Mouse (Mus musculus) layer of hippocampus, adult 9-10 months (tissue): ENCODE results near the gene Tasp1.
A peak's percentile ranks its signal among the peaks of the same experiment; 100 is the strongest.
"Not testable (repeated sequence)": the region's sequence is repeated elsewhere in the genome, so short reads cannot be mapped to it uniquely, and the experiment has no call there.

ENCODE experiments used
- DNase-seq: peaks from one replicate; pipeline ENCODE4 v3.0.0; 2022; ENCODE audit warnings: low spot score

Tasp1 gene

DNA sequence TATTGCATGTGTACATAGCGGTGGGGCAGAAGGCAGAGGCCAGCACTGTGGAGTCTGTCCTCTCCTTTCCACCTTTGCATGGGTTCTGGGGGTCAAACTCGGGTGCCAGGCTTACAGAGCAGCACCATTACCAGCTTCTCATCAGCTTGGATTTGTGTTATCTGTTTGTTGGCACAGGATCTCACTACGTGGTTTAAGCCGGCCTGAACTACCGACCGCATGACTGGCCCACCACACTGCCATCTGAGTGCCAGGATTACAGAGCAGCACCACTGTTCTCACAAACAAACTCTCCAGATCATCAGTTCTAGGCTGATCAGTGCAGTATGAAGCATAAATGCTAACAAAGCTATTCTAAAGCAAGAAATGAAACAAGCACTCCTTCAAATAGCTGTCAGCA is 8.5 kb downstream of the Tasp1 start:
- no peak for DNase-seq

DNA sequence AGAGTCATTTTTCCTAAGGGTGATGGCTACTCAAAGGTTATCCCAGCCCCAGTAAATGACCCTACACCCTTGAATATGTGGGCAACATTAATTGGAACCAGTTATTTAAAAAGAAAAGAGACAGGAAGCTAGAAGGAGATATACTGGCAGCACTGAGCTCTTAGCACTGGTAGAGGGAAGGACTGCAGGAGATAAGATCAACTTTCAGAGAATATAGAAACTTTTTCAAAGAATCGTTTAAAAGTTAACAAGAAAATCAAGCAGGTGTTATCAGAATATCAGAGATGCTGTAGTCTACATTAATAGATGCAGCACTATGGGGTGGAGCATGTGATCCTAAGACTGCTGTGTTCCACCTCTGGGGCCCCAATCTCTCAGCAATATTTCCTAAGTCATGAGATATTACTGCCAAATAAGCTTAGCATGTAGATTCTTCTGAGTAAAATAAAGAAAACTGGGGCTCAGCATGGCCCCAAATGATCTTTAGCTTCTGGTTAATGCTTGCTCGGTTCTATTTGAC is 14.9 kb downstream of the Tasp1 start:
- no peak for DNase-seq

DNA sequence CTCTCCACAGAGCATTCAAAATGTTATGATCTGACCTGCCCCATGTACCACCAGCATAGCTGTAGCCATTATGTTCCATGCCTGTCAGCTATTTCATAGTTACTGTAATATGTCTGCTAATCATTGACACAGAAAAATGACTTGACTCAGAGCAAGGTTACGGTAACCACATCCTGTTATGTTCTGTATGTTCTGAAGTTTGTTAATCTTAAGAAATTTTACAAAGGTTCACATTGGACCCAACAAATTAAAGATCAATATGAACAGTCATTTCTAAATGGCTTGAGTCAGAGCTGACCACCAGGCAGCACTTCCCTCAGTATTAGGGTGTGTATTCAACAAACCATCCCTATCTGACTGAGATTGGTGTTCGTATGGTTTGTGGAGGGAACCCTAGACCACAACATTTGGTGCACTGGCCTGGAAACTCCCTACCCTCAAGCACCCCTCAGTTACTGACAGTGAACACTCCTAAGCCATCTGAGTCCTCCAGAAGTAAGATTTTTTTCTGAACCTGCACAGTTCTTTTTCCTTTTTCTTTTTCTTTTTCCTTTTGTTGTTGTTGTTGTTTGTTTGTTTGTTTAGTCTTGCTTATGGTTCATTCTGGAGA is 24.0 kb downstream of the Tasp1 start:
- DNase-seq: no peak

DNA sequence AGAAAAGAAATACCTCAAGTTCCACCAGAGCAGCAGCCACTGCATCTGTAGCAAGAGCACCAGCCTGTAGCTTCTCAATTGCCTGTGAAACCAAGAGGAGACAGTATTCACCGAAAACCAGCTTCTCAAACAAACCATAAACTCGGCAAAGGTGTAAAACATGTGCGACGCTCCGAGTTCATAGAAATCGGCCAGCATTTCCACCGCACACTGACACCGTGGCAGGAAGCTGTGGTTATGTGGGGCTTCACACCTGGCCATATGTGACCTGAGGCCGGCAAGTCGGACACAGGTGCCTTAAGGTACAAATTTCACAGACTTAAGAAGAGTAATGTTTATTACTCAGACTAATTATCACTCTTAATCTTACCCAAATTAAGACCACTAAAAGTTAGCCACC is 24.5 kb downstream of the Tasp1 start:
- DNase-seq: no peak

DNA sequence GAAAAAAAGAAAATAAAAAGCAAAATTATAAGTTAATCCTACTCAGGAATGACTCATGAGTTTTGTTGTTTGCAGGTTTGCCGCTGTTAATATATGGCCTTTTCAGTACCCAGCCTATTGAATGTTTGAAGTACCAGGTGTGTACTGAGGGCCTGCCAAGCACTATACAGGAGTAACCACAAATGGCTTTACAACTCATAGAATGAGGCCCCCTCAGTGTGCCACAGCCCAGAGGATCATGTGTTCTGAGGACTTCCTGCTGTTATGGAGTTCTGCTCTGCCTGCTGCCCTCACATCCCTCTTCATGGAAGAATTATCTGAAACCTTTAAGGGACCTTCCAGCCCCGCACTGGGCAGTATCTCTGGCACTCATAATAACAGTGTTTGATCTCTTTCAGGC is 29.1 kb downstream of the Tasp1 start:
- no peak for DNase-seq

DNA sequence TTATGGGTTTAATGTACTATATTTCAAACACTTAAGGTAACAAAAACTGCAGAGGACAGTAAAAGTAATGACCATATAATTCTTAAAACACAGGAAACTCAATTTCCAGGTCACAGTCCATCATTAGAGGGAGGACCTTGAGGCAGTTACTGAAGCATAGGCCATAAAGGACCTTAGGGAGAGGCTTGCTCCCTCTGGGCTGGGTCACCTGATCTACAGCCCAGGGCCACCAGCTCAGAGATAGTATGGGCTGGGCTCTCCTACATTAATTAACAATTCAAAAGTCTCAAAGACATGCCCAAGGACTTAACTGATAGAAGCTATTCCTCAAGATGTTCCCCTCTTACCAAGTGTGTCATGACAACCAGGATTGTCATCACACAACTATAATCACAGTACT is 29.8 kb downstream of the Tasp1 start:
- DNase-seq: no peak

DNA sequence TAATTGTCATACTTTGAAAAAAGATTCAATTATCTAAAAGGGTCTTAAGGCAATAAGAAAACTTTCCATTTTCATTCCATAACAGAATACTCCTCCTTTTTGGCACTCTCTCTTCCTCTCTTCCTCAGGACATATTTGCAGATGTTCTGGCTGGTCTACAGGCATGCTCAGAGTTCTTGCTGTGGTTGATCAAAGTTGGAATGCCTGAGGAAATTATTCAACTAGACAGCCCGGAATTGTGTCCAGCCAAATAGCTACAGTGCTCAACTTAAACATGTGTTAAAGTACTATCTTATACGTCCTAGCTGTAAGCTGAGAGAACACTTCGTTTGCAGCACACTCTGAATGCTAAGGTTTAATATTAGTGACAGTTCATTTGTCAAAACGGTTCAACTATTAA is 41.7 kb downstream of the Tasp1 start:
- no peak for DNase-seq

DNA sequence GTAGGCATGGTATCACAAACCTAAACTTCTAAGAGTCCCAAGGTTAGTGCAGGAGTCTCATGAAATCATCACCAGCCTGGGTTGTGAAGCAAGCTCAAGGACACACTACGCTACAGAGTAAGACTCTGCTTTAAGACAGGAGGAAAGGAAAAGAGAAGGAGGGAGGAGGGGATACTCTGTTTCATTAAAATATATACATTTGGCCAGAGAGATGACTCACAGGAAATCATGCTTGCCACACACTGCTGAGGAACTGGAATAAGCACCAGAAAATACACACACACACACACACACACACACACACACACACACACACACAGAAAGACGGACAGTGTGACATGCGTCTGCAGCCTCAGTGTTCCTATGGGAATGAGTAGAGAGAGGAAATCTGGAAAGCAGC is 59.2 kb downstream of the Tasp1 start:
- DNase-seq: no peak

DNA sequence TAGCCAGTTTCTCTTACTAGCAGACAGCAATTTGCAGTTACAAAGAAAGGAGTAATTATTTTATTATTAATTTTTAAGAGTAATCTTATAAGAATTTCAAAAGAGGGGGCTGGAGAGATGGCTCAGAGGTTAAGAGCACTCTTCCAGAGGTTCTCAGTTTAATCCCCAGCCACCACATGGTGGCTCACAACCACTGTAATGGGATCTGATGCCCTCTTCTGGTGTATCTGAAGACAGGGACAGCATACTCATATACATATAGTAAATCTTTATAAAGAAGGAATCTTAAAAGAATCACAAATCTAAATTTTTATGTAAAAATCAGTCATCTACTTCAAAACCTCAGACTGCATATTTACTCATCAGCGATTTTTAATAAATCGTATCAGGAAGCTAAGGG is 68.4 kb downstream of the Tasp1 start:
- DNase-seq: no peak

DNA sequence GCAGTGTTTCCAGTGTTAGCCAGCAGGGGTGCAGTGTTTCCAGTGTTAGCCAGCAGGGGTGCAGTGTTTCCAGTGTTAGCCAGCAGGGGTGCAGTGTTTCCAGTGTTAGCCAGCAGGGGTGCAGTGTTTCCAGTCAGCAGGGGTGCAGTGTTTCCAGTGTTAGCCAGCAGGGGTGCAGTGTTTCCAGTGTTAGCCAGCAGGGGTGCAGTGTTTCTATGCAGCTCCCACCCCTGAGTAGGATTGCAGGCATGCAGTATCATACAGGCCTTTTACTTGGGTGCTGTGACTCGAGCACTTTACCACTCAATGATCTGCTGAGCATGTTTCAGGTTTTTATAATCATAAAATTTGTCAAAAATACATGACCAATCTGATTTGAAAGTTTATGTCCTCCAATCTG is 76.7 kb downstream of the Tasp1 start:
- not testable (repeated sequence) for DNase-seq

DNA sequence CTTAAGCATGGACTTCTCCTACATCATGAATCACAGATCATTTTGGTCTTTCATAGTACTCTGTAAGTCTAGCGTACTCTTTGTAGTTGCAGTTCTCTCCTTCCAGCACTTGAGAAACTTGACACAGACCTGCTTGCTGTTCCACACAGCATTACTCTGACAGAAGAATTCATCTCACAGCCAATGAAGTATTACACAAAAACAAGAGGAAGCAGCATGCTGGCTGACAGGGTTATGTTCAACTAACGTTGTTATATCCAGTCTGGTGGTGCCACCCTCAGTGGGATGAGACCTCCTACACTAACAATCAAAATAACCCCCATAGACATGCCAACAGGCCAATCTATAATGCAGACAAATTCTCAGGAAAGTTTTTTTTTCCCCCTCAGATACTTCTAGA is 99.2 kb downstream of the Tasp1 start:
- no peak for DNase-seq

DNA sequence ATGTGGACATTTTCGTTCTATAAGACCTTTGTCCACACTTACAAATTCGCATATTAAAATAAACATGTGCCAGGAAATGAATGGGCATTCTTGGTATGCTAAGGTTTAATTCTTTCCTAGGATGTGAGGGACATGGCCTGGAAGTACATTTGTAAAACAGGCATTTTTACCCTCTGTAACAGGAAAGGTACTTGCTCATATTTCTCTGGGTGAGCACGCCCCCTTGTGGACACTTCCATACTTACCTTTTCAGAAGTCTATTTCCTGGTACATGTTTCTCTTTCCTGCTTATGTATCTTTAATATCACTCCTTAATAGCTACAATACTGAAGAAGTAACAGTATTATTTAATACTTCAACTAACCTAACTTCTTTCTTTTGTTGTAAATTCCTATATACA is 100.3 kb downstream of the Tasp1 start:
- DNase-seq: peak; percentile 8

DNA sequence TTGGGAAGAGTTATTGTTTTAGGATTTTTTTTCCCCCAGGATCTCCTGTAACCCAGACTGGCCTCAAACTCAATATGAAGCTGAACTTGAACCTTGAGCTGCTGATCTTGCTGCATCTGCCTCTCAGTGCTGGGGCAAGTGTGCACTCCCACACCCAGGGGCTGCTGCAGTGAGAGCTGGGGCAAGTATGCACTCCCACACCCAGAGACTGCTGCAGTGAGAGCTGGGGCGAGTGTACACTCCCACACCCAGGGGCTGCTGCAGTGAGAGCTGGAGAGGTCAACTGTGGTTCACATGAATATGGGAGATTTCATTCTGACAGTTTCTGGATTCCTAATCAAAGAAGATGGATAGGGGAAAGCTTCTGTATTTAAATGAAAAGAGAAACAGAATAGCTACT is 117.8 kb downstream of the Tasp1 start:
- DNase-seq: no peak

DNA sequence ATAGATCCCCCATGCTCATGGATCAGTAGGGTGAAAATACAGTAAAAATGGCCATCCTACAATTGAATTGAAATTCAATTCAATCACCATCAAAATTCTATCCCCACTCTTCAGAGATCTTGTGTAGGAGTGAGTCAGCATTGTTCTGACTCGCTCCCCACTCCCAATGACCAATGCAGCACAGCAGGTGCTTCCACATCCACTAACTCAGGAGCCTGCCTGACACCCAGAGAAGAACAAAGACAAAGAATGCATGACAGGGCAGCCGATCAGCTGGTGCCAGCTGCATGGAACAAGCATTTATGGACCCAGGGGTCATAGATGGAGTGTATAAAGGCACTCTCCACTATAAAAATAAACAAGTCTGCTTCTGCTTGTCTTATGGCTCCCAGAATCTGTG is 129.0 kb downstream of the Tasp1 start:
- DNase-seq: no peak

DNA sequence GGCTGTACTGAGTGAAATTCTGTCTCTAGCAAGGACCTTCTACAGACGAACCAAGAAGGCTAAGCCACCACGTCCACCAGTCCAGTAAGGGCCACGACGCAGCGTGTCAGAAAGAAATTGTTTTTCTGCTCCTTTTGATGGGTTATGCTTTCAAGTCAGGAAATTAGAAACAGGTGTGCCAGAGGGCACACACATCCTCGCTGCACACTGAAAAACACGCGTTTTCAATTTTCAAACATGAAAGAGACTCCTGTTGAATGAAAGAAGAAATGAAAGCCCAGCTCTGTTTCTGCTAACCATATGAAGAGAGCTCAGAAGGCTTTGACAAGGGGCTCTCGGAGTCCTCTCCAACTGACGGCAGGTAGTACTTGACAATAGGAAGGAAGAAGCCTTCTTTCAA is 132.0 kb downstream of the Tasp1 start:
- DNase-seq: no peak

DNA sequence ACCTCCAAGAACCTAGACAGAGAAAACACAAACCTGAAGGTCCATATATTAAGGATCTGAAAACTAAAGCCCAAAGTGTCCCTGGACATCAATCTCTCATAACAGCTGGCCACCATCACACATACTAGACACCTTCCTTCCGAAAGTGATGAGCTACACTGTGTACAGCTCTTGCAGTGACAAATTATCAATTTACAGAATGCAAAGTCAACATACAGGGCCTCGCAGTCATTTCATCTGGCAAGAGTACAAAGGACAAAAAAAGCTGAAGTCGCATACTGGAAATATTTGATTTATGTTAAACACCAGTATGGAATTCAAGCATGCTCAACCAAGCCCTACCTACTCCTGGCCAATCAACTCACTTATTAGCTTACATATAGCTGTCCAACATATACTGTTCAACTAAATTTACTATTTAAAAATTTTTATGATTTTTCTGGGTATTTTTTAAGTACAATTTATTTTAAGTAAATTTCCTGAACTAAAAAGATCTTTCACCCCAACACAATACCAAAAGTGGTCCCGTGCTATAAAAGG is 132.5 kb downstream of the Tasp1 start:
- DNase-seq: no peak

DNA sequence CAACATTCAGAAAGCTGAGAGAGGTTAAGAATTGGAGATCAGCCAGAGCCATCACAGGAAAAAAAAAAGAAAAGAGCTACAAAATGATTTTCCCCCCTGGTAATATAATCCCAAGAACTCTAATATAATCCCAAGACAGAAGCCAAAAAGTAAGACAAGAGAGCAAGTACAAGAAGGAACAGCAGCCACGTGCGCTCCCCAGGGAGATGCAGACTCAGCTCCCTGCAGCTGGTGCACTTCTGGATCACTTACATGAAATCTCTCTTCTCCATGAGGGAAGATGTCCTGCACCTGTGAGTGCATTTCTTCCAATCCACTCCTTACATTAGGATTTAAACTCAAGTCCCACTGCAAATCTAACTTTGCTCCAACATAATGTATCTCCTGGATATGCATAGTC is 134.4 kb downstream of the Tasp1 start:
- no peak for DNase-seq

DNA sequence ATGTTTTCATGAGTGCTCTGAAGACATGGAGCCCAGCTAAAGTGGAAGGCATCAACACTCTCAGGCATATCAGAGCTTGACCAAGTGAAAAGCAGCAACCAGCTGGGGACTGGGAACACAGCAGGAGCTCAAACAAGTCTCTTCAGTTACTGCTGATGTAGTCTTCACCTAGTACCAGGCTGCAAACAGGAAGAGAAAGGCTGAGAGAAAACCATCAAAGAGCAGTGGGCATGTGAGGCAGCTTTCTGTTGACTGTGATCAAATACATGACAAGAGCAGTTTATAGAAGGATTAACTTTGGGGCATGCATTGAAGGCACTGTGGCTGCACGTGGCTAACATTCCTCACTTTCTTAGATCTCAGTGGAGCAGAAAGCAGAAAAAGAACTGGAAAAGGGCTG is 141.7 kb downstream of the Tasp1 start:
- no peak for DNase-seq

DNA sequence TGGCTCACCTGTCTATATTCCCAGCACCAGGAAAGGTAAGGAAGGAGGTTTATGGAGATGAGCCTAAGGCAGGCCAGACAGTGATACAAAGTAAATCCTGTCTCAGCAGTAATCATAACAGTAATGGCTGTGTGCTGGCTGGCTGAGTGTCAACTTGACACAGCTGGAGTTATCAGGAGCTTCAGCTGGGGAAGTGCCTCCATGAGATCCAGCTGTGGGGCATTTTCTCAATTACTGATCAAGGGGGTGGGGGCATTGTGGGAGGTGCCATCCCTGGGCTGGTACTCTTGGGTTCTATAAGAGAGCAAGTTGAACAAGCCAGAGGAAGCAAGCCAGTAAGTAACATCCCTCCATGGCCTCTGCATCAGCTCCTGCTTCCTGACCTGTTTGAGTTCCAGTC is 145.2 kb downstream of the Tasp1 start:
- DNase-seq: not testable (repeated sequence)

DNA sequence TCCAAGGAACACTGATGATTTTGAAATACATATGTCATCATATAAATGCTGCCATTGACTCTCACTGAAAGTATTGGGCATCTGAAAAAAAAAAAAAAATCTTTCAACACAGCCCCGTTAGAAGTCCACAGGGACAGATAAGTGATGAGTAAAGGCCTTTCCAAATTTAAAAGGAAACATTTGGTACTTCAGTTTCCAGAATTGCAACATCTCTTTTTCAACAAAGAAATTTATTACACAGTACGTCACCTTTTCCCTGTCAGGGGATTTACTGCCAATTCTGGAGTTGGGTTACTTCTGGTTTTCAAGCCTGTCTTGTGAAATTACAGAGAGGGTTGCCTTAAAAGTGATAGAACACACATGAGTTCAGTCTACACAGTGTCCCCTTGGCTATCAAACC is 146.8 kb downstream of the Tasp1 start:
- DNase-seq: no peak

DNA sequence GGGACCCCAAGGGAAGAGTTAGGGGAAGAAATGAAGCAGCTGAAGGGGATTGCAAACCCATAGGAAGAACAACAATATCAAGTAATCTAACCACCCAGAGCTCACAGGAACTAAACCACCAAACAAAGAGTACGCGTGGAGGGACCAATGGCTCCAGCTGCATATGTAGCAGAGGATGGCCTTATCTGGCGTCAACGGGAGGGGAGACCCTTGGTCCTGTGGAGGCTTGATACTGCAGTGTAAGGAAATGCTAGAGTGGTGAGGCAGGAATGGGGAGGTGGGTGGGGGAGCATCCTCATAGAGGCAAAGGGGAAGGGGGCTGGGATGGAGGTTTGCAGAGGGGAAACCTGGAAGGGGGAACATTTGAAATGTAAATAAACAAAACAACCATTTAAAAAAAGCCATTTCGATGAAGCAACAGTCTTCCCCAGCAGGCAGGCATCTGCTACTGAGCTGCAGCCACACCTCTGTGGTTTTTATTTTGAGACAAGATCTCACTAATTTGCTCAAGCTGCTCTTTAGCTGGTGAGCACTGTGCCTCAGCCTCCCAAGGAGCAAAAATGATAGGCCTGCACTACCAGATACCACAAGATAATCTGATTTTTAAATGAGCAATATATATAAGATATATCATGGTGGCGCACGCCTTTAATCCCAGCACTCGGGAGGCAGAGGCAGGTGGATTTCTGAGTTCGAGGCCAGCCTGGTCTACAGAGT is 160.0 kb downstream of the Tasp1 start:
- no peak for DNase-seq

DNA sequence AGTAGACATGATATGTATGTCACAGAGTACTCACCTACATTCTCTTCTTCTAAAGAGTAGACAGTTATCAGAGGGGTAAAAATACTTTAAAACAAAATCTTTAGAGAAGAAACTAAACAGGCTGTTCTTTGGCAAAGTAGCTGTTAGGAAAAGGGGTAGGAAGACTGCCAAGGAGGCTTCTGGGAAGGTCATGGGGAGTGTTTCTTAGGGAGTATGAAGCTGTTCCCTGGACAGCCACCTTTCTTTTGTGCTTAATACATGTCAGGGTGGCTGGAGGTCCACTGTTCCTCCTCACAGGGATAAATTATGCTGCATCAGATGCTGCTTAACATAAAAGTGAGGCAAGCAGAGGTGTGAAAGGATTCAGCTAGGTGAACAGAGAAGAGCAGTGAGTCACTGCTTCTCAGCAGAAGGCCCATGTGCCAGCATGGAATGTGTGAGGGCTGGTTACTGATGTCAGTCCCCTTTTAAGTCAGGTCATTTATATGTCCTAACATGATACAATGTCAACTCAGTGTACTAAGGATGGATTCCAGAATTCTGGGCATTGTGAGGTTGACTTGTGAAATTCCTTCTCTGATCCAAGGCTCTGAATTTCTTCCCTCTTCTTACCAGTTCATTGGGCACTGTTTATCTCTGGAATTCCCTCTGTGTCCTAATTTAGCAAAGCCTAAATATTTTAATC is 175.1 kb downstream of the Tasp1 start:
- DNase-seq: no peak

DNA sequence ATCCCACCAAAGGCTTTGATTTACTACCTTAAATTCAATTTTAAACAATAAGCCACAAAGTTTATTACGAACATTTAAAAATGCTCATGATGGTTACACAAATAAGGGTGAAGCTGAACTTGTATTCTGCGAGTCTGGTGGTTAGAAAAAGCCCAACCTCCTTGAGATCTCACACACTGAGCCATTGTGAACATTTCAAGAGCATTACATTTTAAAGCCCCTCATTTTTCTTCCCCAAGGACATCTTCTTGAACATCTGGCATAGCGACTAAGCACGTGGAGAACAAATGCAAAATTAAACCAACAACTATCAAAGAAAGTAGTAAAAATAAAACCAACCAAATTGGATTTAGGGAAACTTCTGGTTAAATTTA is 182.4 kb downstream of the Tasp1 start:
- DNase-seq: no peak
